Mouse (Mus musculus): ENCODE measurements at regions not wholly inside any gene's neighbourhood (a gene's known extent, or its start where the extent isn't known, plus 50 kb on each side); places are given as distances from the start of the nearest gene placed in this dataset.
A peak's percentile ranks its signal among the peaks of the same experiment; 100 is the strongest.

DNA sequence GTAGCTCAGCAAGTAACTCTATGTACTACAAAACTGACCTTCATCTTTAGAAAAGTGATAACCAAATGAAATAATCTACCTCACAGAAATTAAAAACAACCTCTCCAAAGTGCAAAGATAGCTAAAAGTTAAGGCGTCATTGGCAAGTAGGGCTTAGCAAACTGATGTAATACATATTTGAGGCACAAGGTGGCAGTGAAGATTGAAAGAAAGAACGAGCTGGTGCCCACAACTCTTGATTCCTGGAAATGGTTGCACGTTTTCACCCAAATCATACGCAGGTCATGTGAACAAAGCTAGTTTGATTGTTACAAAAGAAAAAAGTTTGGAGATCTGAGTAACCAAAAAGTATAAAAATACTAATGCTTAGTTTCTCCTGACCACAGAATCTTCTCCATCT is 69.7 kb upstream of the Ak4 start:
- TF ChIP-seq CTCF (IDR thresholded peaks at IDR 0.05; ENCODE audit: extremely low read depth, insufficient read depth, low read length) (peak; percentile 53; the same call in 1 of the 2 replicates), POLR2A (IDR thresholded peaks at IDR 0.05; ENCODE audit: extremely low read depth, insufficient read depth, low read length) (no peak)

Data from cortical plate, adult 2 months (tissue).